Mouse (Mus musculus) kidney, adult 2 months (tissue): ENCODE data around the gene Zfp646.

Experiments
- CTCF ChIP-seq: fragments of 200-500 bp; conservative IDR thresholded peaks from 2 replicates; pipeline ENCODE4 v1.5.1; 2011; ENCODE audit warnings: low read depth, mild to moderate bottlenecking, control low read depth, low read length, moderate library complexity, mixed read lengths; ENCODE audit not compliant: insufficient read depth, insufficient read length
- POLR2A ChIP-seq: fragments of 200-500 bp; IDR thresholded peaks from one replicate; pipeline ENCODE4 v1.6.1; 2011; ENCODE audit warnings: low read depth, low read length, control low read depth

- TF ChIP-seq POLR2A (no peak), CTCF (no peak)
Observed at GRCm38 (mm10) chr7:127885951-127886350, 9.9 kb downstream of the Zfp646 start.
